Comparison of ENCODE assay signal across 10 mouse cellular contexts in the genomic region with DNA sequence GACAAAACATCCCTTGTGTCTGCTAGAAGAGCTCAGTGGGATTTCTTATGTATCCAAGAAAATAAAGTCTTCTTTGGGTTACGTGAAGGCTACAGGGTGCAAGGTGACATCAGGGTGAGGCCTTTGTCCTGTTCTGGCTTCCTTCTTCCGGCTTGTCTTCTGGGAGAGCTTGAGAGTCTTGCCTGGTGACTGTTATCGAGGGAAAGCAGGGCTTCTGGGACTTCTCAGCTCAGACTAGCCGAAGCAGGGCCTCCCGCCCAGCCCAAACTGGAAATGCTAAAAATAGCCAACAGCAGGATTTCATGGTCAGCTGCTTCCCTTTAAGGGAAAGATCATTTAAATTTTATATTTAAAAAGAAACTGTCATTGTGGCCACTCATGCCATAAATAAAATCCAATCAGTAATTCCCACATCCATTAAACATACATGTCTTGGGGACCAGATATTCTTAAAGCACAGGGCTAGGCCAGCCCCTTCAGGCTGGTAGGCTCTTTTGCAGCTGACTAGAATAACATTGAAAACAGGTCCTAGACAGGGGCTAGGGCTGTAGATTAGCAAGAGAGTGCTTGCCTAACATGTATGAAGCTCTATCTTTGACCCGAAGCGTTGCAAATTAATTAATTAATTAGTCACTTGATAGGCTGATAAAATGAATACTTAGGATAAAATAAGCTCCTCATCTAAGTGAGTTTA.
DNase-seq lines count a peak whose midpoint lies in the region; ATAC-seq and TF ChIP-seq lines count a peak whose summit lies in the region.
"Had no signal": no experiment of that assay in that cellular context is flagged by ENCODE, and none has a peak within 500 bp of the region (broad histone marks: within the 10 kb centered on the region; RNA-seq: fewer than 3 reads in every experiment).

No protein-coding gene starts in this region.

- H3K36me3 ChIP-seq in lung, postnatal 0 days (ENCODE audit: insufficient read depth, low read length), result no peaks in the 10 kb centered on the region
- H3K36me3 ChIP-seq in midbrain, postnatal 0 days (ENCODE audit: insufficient read depth, low read length), result no peaks in the 10 kb centered on the region
- H3K36me3 ChIP-seq: embryonic facial prominence, embryonic 13.5 days; limb, embryonic 13.5 days had no signal

- intact Hi-C loops in heart, postnatal 14 days (cut with DNase I), result no loop called here

- TF ChIP-seq EP300 in lung, postnatal 0 days (IDR thresholded peaks at IDR 0.05), result no peak

- no peak overlapping the region for H3K4me3 ChIP-seq in lung, postnatal 0 days (ENCODE audit: low read depth, low read length)
- H3K4me3 ChIP-seq in midbrain, postnatal 0 days (ENCODE audit: low read depth, low read length), result no peak overlapping the region
- H3K4me3 ChIP-seq in layer of hippocampus, adult 2 months, result no peak overlapping the region
- H3K4me3 ChIP-seq: embryonic facial prominence, embryonic 13.5 days; limb, embryonic 13.5 days had no signal

- no peaks in the 10 kb centered on the region for H3K9me3 ChIP-seq in lung, postnatal 0 days (ENCODE audit: low read length)
- H3K9me3 ChIP-seq in midbrain, postnatal 0 days (ENCODE audit: low read length), result no peaks in the 10 kb centered on the region
- H3K9me3 ChIP-seq: embryonic facial prominence, embryonic 13.5 days; limb, embryonic 13.5 days had no signal

- TF ChIP-seq CTCF in lung, postnatal 0 days (IDR thresholded peaks at IDR 0.05), result no peak
- no peak for TF ChIP-seq CTCF in midbrain, postnatal 0 days (IDR thresholded peaks at IDR 0.05)
- no peak for TF ChIP-seq CTCF in layer of hippocampus, adult 2 months (conservative IDR thresholded peaks at IDR 0.05)

- H3K4me1 ChIP-seq in lung, postnatal 0 days (ENCODE audit: insufficient read depth, low read depth, low read length), result no peaks in the 10 kb centered on the region
- H3K4me1 ChIP-seq in midbrain, postnatal 0 days (ENCODE audit: insufficient read depth, low read length), result no peaks in the 10 kb centered on the region

- no peak overlapping the region for H3K27ac ChIP-seq in lung, postnatal 0 days (ENCODE audit: low read length)
- H3K27ac ChIP-seq in midbrain, postnatal 0 days (ENCODE audit: low read depth, low read length), result no peak overlapping the region
- no peak overlapping the region for H3K27ac ChIP-seq in layer of hippocampus, adult 2 months
- H3K27ac ChIP-seq: embryonic facial prominence, embryonic 13.5 days; limb, embryonic 13.5 days had no signal

- DNase-seq in lung, postnatal 0 days (ENCODE audit: low spot score), result peak; percentile 38
- no peak for DNase-seq in lung, postnatal 36 days
- peak; percentile 12 for DNase-seq in gastrocnemius, adult 18-20 months (ENCODE audit: low spot score)
- DNase-seq in heart, postnatal 14 days, result peak; percentile 56 to 68
- DNase-seq in midbrain, postnatal 0 days (ENCODE audit: low spot score), result peak; percentile 2
- no peak for DNase-seq in frontal cortex, postnatal 14 days (ENCODE audit: low spot score in 2 of 2)
- DNase-seq in layer of hippocampus, adult 2 months (ENCODE audit: low spot score in 2 of 2), result no peak
- DNase-seq in left cerebral cortex, adult 18-20 months (ENCODE audit: low spot score in 2 of 2), result no peak

- 51% methylated on average over 7 of the region's 7 CpGs for WGBS in lung, postnatal 0 days
- WGBS in midbrain, postnatal 0 days, result 64% methylated on average over 7 of the region's 7 CpGs

- ATAC-seq in lung, postnatal 0 days, result no peak
- no peak for ATAC-seq in midbrain, postnatal 0 days (ENCODE audit: low FRiP score)

- H3K27me3 ChIP-seq in lung, postnatal 0 days (replicated peaks; ENCODE audit: insufficient read depth, low read length), result no peaks in the 10 kb centered on the region
- no peaks in the 10 kb centered on the region for H3K27me3 ChIP-seq in midbrain, postnatal 0 days (ENCODE audit: insufficient read depth, low read length)
- H3K27me3 ChIP-seq: embryonic facial prominence, embryonic 13.5 days; limb, embryonic 13.5 days had no signal

- no peak overlapping the region for H3K4me2 ChIP-seq in lung, postnatal 0 days (replicated peaks; ENCODE audit: low read depth, low read length)
- no peak overlapping the region for H3K4me2 ChIP-seq in midbrain, postnatal 0 days (ENCODE audit: low read depth, low read length, poor library complexity, severe bottlenecking)
- H3K4me2 ChIP-seq: embryonic facial prominence, embryonic 13.5 days; limb, embryonic 13.5 days had no signal

- H3K9ac ChIP-seq in lung, postnatal 0 days (replicated peaks; ENCODE audit: low read depth), result no peak overlapping the region
- no peak overlapping the region for H3K9ac ChIP-seq in midbrain, postnatal 0 days (replicated peaks; ENCODE audit: low read length, poor library complexity, severe bottlenecking)
- H3K9ac ChIP-seq: embryonic facial prominence, embryonic 13.5 days; limb, embryonic 13.5 days had no signal

Comparison
In these comparisons a context has a peak if more than half of its experiments do, and no peak if none do; other contexts are left out.
1. DNase-seq: peak in lung, postnatal 0 days (single experiment), gastrocnemius, adult 18-20 months (single experiment), heart, postnatal 14 days (2 of 2) and midbrain, postnatal 0 days (single experiment); none in lung, postnatal 36 days (single experiment), frontal cortex, postnatal 14 days (0 of 2), layer of hippocampus, adult 2 months (0 of 2) and left cerebral cortex, adult 18-20 months (0 of 2).